Mouse (Mus musculus) cerebellum, adult 18-20 months (tissue): ENCODE data around the gene Rgs7bp.
A peak's percentile ranks its signal among the peaks of the same experiment; 100 is the strongest.

Experiments
- DNase-seq, 2 experiments: peaks; one replicate each; pipeline ENCODE4 v3.0.0; 2021

Rgs7bp gene

DNA sequence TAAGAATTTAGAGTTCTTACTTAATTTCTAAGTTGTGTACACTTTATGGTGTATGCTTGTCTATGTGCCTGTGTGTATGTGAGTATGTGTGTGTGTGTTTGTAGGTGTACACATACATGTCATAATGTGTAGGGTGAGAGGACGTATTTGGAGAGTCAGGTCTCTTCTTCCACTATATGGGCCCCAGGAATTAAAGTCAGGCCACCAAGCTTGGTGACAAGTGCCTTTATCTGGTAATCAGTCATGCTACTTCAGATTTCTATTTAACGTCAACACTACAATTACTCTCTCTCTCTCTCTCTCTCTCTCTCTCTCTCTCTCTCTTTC, 51.9 kb downstream of the Rgs7bp start:
- no peak for DNase-seq

DNA sequence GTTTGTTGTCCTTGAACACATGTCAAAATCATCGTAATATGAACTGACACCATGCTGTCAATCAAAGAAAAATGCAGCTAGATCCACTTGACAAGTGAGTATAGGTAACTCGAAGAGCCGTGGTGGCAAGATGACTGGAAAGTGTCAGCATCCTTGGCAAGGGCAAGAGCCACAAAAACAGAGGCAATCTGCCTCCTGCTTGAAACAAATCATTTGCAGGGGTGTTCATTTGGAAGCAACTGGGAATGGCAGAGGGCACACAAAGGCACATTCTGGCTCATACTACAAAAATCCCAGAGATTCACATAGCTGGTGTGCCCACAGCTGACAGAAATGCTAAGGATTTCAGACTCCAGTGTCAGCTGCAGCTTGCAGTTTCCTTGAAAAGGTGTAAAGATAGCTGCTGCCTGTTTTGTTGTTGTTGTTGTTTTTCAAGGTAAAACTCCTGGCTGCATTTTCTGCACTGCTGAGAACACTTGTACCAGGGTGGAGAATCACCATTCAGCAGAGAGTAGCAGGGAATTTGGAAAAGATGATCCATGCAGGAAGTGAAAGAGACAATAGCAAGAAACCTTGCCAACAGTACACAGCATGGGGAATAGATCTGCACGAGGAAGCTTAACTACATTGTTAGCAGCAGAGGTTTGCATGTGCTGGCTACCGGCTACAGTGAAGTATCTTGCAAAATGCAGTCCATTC, 52.4 kb downstream of the Rgs7bp start:
- DNase-seq, result peak; percentile 39 to 42

DNA sequence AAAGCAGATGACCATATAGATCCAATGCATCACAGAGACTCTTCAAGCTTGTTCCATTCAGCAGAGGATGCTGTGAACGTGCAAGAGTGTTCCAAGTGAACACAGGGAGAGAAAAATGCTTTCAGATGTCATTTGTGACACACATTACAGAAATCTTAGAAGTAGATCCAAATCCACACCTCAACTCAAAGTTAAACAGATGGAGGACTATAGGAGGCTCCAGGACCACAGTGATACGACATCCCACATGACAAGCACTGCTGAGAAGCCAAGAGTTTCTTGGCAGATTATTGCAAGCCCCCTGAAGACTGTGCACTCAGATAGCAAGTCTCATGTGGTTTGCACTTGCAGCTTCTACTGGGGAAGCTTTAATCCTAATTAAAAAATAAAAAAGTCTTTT, 53.0 kb downstream of the Rgs7bp start:
- DNase-seq, result no peak

DNA sequence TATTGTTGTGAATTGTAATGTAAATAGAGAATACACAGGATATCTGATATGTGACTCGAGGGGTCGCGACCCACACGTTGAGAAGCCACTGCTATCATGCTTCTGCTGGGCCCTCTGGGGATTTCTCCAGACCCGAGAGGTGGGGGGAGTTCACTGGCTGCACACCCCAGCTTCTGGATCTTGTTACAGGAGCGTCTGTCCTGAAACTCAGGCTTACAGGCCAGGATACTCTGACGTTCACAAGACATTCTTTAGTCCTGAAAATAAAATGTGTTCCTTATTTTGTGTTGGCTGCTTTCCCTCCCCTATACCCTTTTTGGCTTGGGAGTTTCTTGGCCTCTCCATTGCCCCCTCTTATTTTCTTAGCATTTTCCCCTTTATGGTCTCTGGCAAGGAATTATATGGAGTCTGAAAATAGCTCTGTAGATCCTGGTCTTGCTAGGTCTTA, 65.9 kb downstream of the Rgs7bp start:
- no peak for DNase-seq

DNA sequence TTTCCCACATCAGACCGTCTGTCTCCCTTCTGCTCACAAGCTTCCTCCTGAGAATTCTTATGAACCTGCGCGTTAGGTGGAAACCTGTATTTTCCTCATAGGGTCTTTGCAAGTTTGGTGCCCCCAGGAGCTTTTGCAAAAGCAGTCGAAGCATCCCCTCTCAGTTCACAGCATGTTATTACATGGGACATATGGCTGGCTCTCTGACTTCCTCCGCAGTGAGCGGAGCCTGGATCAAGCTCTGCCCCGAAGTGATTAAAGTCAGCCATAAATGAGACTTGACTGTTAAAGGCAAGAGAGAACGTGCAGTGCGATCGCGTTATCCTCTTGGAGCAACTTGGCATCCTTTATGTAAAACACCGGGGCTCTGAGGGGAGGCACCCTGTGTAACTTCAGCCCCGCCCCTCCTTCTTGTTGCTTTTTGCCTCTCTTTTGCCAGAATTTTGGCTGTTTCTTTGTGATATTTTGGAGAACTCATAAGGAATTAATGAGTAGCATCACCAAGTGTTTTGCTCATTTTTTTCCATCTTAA, 66.7 kb downstream of the Rgs7bp start:
- peak; percentile 36 to 42 for DNase-seq

DNA sequence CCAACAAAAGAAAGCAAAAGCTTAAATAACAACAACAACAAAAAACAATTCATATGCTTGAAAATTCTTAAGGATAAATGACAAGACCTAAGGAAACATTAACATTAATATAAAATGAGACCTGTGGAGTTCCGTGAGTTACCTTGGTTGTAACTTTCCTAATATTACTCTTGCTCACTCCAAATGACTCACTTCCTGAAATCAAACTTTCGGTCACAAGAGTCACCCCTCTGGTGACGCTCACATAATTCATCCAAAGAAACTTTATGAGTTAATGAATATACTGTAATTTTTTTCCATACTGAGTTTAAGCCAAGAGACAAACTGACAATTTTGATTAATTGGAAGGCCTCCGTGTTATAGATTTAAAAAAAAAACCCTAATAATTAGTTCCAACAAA, 69.0 kb downstream of the Rgs7bp start:
- DNase-seq, result no peak

DNA sequence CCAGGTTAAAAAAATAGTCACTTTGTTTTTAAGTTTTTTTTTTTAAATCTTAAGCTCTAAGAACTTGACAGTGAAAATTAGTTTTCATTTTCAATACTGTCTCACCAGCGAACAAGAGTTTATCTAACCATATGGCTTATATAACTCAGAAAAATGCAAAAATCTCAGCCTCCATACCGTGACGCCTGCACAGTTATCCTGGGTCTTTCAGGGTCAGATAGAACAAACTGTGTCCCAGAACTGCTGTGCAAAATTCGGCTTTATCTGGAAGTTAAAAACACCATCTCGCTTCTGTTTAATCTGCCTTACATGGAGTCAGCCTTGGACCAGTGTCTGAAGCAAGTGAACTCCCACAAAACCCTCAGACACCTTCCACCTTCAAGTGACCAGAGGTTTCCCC, 70.7 kb downstream of the Rgs7bp start:
- no peak for DNase-seq

DNA sequence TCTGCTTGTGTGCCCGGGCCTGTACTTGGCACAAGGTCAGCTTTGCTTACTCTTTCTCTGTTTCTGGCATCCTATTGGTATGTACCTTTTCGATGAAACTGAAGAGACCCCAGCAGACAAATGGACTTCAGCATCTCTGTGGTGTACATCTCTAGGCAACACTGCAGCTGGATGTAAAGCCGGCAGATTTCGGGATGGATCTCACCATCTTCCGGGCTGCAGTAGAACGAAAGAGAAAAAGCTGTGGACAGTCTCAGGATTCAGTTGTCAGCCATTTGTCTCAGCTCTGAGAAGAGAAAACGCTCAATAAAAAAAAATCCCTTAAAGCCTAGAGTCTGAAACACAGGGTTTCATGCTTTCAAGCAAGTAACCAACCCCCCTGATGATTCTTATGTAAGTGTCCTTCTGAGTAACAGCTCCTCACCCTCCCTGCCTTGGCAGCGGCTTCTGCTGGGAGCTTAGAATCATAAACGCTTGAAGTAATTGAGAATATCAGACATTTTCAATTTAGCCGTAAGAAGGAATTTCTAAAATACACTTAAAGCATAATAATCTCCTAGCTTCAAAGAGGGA, 71.9 kb downstream of the Rgs7bp start:
- peak; percentile 57 to 72 for DNase-seq

DNA sequence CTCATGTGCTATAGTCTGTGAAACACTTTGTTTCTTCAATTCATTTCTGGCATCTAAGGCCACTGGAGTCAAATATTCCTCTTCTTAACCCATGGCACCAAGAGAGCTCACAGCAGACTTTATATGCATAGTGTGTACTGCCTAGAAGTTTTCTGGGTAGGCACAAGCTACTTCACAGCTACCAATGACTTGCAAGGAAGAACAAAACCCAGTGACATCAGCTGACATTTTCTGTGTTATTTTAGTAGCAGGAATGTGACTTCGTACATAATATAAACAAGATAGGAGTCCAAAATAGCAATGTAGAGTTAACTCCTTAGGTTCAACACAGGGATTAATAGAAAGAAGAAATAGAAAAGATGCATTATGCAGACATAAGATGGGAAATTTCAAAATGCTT, 76.6 kb downstream of the Rgs7bp start:
- DNase-seq, result no peak

DNA sequence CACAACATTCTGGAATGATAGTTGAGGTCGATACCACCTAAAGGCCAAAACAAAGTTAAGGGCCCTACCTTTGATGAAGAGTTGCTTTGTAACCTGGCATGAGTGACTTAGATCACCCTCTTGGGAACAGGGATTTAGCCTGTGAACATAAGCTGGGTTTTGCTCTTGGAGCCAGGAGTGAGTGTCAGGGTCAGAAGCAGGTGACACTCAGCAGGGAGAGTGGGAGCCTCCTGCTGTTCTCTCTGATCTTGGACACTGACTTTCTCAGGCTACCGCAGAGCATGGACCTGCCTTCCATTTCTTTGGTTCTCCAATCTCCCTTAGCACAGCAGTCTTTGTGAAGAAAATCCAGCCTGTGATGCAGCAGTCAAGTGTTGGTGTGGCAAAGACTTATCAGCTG, 87.2 kb downstream of the Rgs7bp start:
- no peak for DNase-seq

DNA sequence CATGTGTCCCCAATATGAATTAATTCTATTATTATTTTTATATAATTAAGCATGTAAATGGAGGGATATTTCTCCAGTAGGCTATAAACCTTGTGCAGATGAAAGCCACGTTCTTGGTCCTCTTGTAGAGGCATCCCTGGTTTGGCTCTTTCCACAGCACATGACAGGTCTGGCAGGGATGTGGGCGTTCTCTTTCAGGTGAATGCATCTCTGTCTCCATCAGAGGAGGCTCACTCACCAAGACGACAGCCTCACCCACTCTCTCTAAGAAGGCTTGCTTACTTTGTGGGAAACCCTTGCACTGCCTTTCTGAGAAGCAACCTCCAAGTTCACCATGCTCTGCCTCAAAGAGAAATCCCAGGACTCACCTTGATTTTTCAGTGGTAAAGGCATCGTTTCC, 91.0 kb downstream of the Rgs7bp start:
- DNase-seq, result no peak

DNA sequence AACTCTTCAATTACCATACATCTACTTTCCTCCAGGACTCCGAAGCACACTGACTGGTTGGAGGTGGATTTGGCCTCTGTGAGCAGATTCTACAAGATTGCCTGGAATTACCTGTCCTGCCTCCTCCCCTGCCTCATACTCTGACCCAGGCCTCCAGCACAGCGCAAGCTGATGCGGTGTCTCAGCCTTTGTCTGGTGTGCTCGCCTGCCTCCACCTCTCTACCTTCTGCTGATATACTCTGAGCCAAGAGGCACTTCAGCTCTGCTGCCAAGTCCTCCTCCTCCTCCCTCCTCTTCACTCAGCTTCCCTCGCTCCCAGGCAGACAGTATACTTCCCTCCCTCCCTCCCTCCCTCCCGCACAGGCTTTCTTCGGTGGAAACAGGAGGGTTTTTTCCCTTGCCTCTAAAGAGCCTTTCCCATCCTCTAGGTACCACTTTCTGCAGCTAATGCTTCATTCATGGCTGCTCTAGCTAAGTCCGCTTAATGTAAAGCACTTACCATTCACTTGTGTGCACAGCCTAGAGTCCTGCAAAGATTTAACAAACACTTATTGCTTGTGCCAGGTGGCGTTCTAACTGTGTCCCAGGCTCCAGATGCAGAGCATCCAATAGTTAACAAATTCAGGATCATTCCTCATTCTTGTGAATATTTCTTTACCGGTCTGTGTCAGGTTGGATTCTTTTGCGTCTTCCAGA, 91.9 kb downstream of the Rgs7bp start:
- DNase-seq, result peak; percentile 72 to 89

DNA sequence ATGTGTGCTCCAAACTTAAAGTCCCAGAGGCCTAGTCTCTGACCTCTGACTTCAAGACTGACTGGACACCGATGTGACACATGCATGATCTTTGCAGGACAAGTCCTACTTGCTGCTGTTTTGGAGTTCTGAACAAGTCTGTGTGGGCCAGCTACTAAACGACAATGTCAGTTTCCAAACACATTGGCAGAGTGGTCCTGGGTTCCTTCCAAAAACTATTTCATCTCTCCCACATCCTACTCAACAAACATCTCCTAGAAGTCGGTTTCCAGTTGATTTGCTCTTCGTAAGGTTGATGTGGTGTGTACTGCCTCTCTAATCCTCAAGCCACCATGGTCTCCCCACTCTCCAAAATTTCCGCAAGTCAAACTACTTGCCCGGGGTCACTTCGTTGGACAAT, 92.6 kb downstream of the Rgs7bp start:
- no peak for DNase-seq

DNA sequence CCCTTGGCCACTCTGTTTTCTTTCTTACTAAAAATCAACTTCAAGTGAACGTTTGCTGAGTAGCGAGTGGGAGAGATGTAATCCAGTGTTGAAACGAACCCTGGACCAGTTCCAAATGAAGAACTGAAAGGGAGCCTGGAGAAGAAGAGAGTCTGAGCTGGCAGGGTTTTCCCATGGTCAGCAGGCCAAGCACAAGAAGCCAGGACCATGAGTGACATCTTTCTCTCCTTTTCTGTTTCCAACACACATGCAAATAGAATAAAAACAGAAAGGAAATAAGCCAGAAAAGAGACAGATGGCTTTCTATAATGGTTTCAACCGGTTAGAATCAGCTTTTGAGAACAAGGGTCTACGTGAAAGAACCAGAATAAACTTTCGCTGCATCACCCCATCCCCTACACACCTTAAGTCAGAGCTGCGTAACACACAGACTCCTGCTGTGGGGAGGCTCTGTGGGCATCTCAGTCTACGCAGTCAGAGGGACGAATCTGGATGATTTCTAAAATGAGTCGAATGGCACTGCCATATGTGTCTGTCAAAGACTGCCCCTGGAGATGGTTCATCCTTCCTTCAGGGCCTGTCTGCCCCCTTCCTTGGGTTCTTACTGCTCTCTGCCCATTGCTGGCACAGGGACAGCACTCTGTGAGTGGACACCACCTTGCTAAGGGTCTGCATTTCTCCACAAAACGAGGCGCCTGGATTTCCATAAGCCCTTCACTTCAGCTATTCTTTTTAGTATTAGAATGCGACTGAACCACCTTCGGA, 93.6 kb downstream of the Rgs7bp start:
- peak; percentile 55 for DNase-seq

DNA sequence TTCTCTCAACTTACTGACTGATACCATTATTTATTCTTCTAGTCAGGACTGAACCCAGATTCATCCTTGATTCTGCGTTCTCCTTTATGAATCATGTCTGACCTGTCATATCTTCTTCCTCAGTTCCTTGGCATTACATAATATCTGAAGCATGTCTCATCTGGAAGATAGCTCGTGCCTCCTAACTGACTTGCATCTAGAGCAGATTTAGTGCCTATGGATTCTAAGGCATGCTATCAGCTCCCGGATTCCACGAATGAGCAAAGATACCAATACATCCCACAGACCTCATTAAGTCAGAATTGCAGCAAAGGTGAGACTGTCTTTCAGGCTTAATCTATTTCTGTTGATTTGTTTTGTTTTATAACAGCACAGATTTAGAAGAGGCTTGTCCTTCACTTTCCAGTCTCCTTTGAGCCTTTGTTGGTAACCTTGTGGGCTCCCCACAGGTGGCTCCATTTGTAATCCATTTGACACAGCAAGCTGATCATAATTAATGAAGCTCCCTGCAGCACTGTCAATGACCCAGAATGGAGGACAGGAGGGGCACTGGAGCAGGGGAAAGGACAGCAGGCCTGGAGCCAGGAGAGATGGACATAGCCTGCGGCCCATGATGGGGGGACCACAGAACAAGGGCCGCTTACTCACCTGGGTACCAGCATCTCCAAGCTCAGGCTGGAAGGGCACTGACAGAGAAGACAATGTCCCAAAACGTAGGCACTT, 94.4 kb downstream of the Rgs7bp start:
- peak; percentile 36 to 40 for DNase-seq

DNA sequence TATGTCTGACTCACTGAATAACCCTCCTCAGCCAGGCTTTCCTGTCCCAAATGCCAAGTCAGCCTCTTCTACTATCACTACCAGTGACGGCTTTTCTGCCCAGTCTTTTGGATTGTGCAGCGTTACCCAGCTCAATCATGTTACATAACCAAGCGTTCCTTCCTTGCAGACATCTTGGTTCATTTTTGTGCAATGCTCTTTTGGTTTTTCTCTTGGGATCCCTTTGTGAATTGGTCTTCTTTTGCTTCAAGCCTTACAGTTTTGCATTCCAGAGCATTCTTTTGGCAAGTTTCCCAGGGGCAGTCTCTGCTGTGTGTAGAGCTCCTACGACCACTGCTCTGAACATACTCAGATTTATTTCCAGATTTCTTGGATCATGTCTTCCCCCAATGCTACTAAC, 95.0 kb downstream of the Rgs7bp start:
- no peak for DNase-seq

DNA sequence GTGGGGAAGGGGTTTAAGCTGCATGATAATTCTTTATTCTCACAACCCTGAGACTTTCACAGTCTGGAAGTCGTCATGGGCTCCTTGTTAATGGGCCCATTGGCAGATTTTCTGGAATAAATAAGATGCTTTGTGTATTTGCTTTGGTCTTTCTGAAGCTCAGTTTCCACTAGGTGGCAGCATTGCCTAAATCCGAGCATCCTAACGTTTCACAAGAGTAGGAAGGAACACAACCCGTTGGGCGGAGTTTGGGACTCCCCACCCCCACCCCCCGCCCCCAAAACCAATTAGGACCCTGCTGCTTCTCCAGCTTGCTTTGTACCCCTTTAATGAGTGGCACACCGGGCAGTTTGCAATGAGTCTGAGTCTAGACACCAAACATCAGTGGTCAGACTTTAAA, 106.8 kb downstream of the Rgs7bp start:
- peak; percentile 83 to 85 for DNase-seq

DNA sequence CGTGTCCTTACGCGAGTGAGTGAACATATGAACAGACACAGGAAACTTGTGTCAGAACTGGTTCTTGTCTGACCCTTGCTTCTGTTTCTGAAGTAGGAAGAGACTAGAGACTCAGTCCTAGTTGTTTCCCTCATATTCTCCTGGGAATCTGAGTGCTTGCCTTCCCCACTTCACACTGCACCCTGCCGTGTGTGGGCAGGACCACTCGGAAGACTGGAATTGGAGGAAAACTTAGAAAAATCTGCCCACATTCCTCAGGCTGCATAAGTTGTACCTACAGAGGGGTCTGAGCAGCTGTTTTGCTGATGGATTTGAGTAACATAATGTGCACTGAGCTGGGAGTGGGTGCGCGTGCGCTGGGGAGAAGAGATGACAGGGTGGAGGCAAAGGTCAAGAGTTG, 114.2 kb downstream of the Rgs7bp start:
- DNase-seq, result no peak

DNA sequence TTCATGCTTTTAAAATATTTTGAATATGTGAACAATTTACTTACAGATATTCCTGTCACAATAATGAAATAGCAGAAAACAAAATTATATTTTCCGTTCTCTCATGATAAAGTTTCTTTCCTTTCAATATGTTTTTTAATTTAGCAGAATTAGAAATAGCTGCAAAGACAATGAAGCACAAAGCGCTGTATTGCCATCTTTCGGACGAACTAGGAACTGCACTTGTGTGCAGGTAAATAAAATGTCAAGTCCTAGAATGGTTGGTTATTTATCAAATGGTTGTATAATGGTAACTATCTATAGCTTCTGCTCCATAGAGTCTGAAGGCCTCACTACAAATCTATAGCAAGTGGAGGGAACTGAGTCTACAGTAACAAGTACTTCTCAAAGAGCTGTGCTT, 114.9 kb downstream of the Rgs7bp start:
- peak; percentile 55 to 68 for DNase-seq

DNA sequence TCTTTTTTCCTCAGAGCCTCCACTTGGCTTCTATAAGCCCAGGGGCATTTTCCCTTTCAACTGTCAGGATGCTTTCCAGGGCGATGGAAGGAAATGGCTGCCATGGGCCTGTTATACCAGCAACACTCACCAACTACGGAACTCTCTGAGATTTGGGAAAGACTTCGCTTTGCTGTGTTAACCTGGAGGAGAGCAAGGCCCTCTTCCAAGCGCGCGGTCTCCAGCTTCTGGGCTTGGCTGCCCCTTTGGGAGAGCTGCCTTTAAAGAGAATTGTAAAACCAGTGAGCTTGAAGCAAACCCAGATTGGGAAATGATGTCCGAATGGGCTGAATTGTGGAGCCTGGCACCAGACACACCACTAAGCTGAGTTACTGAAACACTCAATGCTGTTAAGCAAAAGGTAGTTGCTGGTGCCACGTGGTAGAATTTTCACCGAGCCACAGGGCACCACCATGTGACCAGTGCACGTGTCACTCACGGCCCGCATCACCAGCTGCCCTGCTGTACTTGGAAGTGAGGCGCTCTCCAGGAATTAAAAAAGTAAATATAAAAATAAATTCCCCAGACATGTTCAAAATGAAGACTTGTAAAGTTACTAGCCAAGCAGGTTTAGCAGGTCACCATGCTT, 115.7 kb downstream of the Rgs7bp start:
- no peak for DNase-seq

DNA sequence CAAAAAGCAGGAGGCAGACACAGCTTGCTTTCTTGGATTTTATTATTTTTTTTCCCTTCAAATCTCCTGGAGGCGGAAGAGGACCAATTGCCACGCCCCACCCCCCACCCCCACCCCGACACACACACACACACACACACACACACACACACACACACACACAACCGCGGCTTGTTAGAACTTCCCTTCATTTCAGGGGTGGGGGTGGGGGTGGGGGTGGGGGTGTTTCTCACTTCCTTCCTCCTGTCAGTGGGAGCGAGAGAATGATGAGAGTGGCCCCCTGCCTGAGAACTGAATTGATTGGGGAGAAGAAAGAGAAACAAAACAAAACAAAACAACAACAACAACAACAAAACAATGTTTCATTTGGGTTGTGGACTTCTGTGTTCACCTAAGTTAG, 117.0 kb downstream of the Rgs7bp start:
- DNase-seq, result no peak

DNA sequence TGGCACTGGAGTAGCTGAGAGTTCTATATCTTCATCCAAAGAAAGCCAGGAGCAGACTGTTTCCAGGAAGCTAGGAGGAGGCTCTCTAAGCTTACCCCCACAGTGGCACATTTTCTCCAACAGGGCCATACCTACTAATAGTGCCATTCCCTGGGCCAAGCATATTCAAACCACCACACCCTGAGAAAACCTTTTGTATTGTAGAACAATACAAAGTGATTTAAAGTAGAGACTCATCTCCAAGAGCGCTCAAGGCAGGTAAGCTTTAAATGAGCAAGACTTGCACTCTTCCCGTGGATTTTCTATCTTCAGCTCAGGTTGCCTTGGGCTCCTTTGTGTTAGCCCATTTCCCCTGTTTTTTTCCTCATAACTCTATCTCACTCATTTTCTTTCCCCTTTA, 118.1 kb downstream of the Rgs7bp start:
- DNase-seq, result no peak
